Mouse (Mus musculus): ENCODE results near the gene Camk2b.

DNA sequence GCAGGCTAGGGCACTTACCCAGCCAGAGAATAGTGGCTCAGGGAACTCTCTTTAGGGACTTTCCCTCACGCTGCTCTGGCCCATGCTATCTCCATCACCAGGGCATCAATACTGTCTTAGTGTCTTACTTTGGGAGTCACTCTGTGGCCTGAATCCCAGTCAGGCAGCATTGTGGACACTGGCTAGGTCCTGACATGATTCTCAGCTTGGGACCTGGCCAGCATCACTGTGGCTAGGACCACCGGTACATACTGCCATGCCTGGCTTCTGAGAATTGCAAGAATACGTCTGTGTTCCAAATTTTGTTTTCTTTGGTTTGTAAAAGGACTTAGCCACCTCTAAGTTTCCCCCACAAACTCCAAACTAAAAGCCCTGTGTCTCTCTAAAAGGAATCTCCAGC, 71.3 kb downstream of the Camk2b start:
- no peak for TF ChIP-seq CTCF (IDR thresholded peaks at IDR 0.05; ENCODE audit: insufficient read depth, low read depth, low read length)
- TF ChIP-seq POLR2A (IDR thresholded peaks at IDR 0.05; ENCODE audit: insufficient read depth, low read depth, low read length) = no peak
